In the genomic region with DNA sequence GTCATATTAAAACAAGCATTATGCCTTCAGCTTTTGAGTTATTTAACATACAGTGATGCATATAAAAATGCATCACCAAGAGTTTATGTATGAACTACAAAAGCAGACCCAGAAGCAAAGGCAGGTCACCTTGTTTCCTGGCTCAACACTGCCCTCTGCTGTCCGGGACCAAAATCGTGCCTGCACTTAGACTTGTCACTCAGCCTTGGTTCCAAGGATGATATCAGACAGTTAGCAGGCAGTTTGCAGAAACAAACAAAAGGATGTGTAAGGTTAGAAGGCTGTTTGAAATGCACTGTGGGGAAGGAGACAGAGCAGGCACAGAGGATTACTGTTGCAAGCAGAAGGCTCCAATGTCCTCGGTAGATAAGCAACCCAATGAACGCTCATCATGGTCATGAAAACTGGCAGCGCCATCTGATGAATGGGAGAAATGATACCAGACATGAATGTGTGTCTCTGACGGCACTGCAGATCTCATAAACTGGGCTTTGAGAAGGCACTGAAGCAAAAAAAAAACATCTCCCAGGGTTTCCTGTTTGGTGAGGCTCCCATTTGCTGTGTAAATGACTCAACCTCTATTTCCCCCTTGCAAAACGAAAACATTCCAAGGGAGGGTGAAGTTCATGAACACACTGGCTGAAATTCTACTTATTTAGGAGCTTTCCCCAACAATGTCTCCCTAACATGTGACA, we compare ENCODE assay signal across 8 mouse cellular contexts.
DNase-seq lines count a peak whose midpoint lies in the region; ATAC-seq and TF ChIP-seq lines count a peak whose summit lies in the region.

No protein-coding gene starts in this region.

- H3K36me3 ChIP-seq in heart, embryonic 12.5 days = no peaks in the 10 kb centered on the region
- no peaks in the 10 kb centered on the region for H3K36me3 ChIP-seq in neural tube, embryonic 15.5 days

- no peak overlapping the region; the same call in 1 of the 2 replicates for H3K27ac ChIP-seq in bone marrow, adult 2 months (ENCODE audit: control insufficient read depth, insufficient read depth, low read depth, low read length, poor library complexity)
- peak overlapping the region; percentile 96 for H3K27ac ChIP-seq in embryonic fibroblast, embryonic 13.5 days (ENCODE audit: insufficient read depth, low read length)
- H3K27ac ChIP-seq in heart, embryonic 12.5 days (ENCODE audit: poor library complexity, severe bottlenecking) = peak overlapping the region; percentile 41; the same call in 1 of the 2 replicates
- no peak overlapping the region for H3K27ac ChIP-seq in neural tube, embryonic 15.5 days (replicated peaks)

- peak; percentile 61 for DNase-seq in CD4-positive helper T cell, adult 2 months (ENCODE audit: low read depth, low spot score)
- DNase-seq in large intestine, adult 2 months (ENCODE audit: low read depth, low spot score) = peak; percentile 35
- peak; percentile 63 to 66 for DNase-seq in lung, adult 18-20 months
- DNase-seq in testis, postnatal 14 days (ENCODE audit: low spot score) = peak; percentile 45

- ATAC-seq in heart, embryonic 12.5 days (ENCODE audit: insufficient number of reproducible peaks, low FRiP score) = no peak
- ATAC-seq in neural tube, embryonic 15.5 days (ENCODE audit: low FRiP score) = 0 out of 2 replicates have a peak, but pooled peaks have one; percentile 55

- peak; percentile 92 for TF ChIP-seq CTCF in bone marrow, adult 2 months (IDR thresholded peaks at IDR 0.05; ENCODE audit: control insufficient read depth, insufficient read depth, low read length)
- peak; percentile 91; the same call in 1 of the 2 replicates for TF ChIP-seq CTCF in embryonic fibroblast, embryonic 13.5 days (IDR thresholded peaks at IDR 0.05; ENCODE audit: borderline replicate concordance, insufficient read depth, low read length)

- 27% methylated on average over 7 of the region's 7 CpGs for WGBS in bone marrow, adult 2 months
- 38% methylated on average over 7 of the region's 7 CpGs for WGBS in heart, embryonic 12.5 days
- 38% methylated on average over 7 of the region's 7 CpGs for WGBS in large intestine, adult 2 months
- WGBS in neural tube, embryonic 15.5 days = 53% methylated on average over 7 of the region's 7 CpGs

- no peaks in the 10 kb centered on the region for H3K9me3 ChIP-seq in heart, embryonic 12.5 days (replicated peaks)
- H3K9me3 ChIP-seq in neural tube, embryonic 15.5 days (replicated peaks) = no peaks in the 10 kb centered on the region

- no peak overlapping the region for H3K4me2 ChIP-seq in heart, embryonic 12.5 days
- H3K4me2 ChIP-seq in neural tube, embryonic 15.5 days = no peak overlapping the region

- TF ChIP-seq POLR2A in bone marrow, adult 2 months (IDR thresholded peaks at IDR 0.05; ENCODE audit: borderline replicate concordance, control insufficient read depth, low read depth, low read length) = no peak
- TF ChIP-seq POLR2A in embryonic fibroblast, embryonic 13.5 days (IDR thresholded peaks at IDR 0.05; ENCODE audit: low read depth, low read length) = no peak

- no peaks in the 10 kb centered on the region for H3K27me3 ChIP-seq in heart, embryonic 12.5 days (replicated peaks)
- no peaks in the 10 kb centered on the region for H3K27me3 ChIP-seq in neural tube, embryonic 15.5 days (replicated peaks)

- no peak overlapping the region for H3K4me3 ChIP-seq in bone marrow, adult 2 months (replicated peaks; ENCODE audit: control insufficient read depth, low read depth, low read length)
- no peak overlapping the region for H3K4me3 ChIP-seq in embryonic fibroblast, embryonic 13.5 days (ENCODE audit: insufficient read depth, low read length)
- H3K4me3 ChIP-seq in heart, embryonic 12.5 days = no peak overlapping the region
- H3K4me3 ChIP-seq in neural tube, embryonic 15.5 days (replicated peaks) = no peak overlapping the region

- H3K9ac ChIP-seq in heart, embryonic 12.5 days = no peak overlapping the region
- no peak overlapping the region for H3K9ac ChIP-seq in neural tube, embryonic 15.5 days (replicated peaks)

- no peaks in the 10 kb centered on the region; the same call in 1 of the 2 replicates for H3K4me1 ChIP-seq in bone marrow, adult 2 months (ENCODE audit: control insufficient read depth, insufficient read depth, low read length)
- H3K4me1 ChIP-seq in embryonic fibroblast, embryonic 13.5 days (ENCODE audit: control insufficient read depth, insufficient read depth, low read length) = peaks cover 26% of the 10 kb centered on the region
- no peaks in the 10 kb centered on the region; the same call in 1 of the 2 replicates for H3K4me1 ChIP-seq in heart, embryonic 12.5 days (replicated peaks)
- H3K4me1 ChIP-seq in neural tube, embryonic 15.5 days = no peaks in the 10 kb centered on the region

Comparison
In these comparisons a context has a peak if more than half of its experiments do, and no peak if none do; other contexts are left out.
1. H3K27ac ChIP-seq: peak in embryonic fibroblast, embryonic 13.5 days (single experiment) and heart, embryonic 12.5 days (single experiment); none in bone marrow, adult 2 months (single experiment) and neural tube, embryonic 15.5 days (single experiment).
2. Peak in every context shown above with its lines, with median percentiles within 50 percentile points of each other: DNase-seq.